Mouse (Mus musculus): ENCODE data around the gene Klhl18.
"Not testable (repeated sequence)": the region's sequence is repeated elsewhere in the genome, so short reads cannot be mapped to it uniquely, and the experiment has no call there.

GRCm38 (mm10) chr9:110377655-110378054 is 98.8 kb downstream of the Klhl18 start:
- TF ChIP-seq POLR2A (IDR thresholded peaks at IDR 0.05; ENCODE audit: extremely low read depth, insufficient read depth, low read length); CTCF (IDR thresholded peaks at IDR 0.05; ENCODE audit: low read depth, low read length): not testable (repeated sequence)

Data from liver, adult 2 months (tissue).